Mouse (Mus musculus): ENCODE measurements around the gene C1qtnf12.
A peak's percentile ranks its signal among the peaks of the same experiment; 100 is the strongest.

Gene C1qtnf12

DNA sequence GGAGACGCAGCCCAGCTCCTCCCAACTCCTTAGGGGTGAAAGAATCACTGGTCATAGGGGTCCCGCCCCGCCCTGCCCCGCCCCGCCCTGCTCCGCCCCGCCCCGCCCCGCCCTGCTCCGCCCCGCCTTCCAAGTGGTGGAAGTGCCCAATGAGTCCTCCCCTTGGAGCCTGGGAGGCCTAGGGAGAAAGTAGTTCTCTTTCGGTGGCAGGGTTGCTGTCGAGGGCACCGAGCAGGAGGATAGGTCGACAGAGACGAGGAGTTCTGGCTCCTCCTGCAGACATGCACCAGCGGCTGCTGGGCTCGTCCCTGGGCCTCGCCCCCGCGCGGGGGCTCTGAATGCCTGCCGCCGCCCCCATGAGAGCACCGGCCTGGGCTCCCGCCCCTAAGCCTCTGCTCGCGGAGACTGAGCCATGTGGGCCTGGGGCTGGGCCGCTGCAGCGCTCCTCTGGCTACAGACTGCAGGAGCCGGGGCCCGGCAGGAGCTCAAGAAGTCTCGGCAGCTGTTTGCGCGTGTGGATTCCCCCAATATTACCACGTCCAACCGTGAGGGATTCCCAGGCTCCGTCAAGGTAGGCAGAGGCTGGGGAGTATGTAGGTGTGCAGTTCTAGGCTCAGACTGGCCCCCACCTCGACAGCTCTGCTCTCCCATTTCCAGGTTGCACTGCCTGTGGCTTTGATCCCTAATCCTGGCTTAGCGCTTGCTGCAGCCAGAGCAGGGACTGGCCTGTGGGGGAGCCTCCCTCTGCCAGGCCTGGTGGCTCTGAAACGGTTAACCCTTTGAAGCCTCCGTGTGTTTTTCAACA is at the start of gene C1qtnf12:
Gene C1qtnf12 (plus strand): TSS at position 152 of the 805 bp plus-strand sequence.
- DNase-seq (ENCODE audit: low spot score in 2 of 2) = peak in 1 of 2 experiments; percentile 29

DNA sequence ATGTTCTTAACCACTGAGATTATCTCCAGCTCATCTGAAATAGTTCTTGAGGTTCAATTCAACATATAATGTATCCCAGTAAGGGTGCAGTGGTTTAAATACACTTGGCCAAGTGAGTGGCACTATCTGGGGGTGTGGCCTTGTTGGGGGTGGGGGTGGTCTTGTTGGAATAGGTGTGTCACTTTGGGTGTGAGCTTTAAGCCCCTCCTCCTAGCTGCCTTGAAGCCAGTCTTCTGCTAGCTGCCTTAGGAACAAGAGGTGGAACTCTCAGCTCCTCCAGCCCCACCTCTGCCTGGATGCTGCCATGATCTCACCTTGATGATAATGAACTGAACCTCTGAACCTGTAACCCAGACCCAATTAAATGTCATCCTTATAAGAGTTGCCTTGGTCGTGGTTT is 30.1 kb upstream of the C1qtnf12 start:
- no peak for DNase-seq (ENCODE audit: low spot score in 2 of 2)

DNA sequence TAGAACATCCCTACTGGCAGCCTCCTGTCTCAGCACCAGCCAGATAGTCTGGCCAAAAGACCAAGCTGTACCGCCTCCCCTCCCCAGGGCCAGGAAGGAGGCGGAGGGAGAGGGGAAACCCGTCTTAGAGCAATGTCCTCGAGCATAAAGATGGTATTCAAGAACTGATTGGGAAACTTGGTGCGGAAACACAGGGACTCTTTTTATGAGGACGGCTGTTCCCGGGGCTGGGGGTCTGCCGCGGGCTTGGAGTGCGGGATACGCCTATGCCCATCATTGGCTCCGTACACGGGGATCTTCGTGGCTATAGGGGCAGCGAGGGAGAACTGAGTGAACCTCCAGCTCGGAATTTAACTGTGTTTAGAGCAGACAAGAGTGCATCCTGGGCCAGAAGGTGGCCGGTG is 19.1 kb upstream of the C1qtnf12 start:
- DNase-seq (ENCODE audit: low spot score in 2 of 2) = peak; percentile 28 to 50

DNA sequence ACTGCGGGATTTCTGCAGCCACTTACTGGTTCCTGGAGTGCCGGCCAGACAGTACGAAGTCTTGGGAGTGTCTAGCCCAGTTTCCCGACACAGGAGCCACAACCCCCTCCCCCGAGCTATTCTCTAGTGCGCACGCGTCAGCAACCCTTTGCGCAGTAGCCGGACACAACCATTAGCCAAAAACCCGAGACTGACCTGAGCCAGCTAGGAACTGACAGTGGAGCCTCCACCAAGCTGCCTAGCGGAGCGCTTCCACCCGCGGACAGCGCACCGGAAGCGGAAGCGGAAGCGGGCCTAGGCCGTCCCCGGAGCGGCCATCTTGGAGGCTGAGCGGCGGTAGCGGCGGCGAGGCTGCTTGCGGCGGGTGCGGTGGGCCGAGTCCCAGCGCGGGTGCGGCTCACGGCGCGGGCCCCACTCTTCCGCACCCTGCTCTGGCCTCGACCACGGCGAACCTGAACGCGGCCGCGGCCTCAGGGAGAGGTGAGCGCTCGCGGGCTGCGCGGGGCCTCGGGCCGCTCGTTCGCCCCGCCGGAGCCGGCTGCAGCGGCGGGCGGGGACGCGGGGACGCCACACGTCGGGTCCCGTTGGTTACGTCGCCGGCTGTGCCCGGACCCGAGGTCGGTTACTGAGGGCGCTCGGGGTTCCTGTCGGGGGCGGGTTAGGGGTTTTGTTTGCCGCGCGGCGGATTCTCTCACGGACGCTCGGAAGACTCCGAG is 18.4 kb upstream of the C1qtnf12 start, which contains the start of gene Ube2j2:
Gene Ube2j2 (plus strand): TSS at position 298 of the 716 bp plus-strand sequence.
- DNase-seq (ENCODE audit: low spot score in 2 of 2) = peak; percentile 91 to 92

DNA sequence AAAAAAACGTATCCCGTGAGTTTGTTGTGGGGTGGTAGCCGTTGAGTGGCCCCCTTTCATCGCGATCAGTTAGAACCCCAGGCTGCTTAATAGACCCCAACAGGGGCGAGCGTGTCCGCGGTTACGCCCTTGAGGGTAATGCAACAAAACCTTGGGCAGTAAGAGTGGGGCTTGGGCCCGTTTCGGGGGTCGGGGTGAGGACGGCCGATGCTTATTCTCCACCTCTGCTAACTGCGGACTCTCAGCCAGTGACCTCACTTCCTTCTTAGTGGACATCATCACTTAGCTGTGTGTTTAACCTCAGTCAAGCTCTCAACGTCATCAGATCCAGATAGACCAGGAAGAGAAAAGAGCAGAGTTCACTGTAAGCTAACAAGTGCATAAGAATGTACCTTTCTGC is 17.8 kb upstream of the C1qtnf12 start:
- no peak for DNase-seq (ENCODE audit: low spot score in 2 of 2)

DNA sequence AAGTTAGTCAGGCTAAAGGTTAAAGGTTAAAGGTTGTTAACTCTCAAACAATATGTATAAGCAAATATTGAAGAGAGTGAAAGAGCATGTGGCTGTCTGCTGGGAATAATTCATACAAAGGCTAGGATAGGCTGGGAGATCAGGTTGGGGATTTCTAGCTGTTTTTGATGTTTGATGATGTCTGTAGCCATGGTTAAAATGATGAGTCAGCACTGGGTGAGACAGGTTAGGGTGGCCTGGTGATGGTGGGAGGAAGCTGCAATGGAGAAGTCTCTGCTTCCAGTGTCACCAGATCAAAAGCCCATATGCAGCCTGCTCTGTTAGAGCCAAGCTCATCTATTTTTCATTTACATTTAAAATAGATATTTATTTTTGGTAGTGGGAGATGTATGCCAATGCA is 15.0 kb upstream of the C1qtnf12 start:
- no peak for DNase-seq (ENCODE audit: low spot score in 2 of 2)

DNA sequence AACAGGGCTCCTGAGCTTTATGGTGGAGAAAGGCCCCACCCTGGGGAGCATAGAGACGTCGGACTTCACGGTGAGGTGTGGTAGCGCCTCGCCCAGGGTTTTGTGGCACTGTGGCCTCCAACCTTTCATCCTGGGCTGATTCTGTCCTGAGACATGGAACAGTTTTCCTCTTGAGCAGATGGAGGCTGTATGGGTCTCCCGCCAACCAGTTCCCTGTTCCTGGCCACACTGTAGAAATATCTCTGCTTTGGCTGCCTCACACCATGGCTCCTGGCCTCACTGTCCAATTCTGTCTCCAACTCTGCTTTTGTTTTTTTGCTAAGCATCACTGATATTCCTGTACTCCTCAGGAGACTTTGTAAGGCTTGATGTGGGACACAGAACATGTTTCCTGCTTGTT is 6.6 kb upstream of the C1qtnf12 start:
- DNase-seq (ENCODE audit: low spot score in 2 of 2) = no peak

DNA sequence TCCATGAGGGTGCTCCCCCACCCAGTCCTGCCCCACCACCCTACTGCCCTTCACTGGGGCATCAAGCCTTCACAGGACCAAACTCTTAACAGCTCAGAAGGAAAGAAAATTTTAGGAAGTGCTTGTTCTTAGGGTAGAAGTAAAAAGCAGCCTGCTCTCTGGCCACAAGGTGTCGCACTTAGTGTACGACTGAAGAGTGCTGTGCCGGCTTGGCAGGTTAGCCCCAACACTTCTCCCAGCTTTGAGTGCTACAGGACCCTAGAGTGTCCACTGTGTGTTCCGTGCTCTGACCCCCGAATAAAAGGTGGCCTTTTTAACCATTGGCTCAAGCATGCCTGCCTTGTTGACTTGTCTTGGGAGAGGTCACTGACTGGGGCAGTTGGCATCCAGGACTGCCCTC is 2.8 kb upstream of the C1qtnf12 start:
- peak; percentile 50 to 62 for DNase-seq (ENCODE audit: low spot score in 2 of 2)

DNA sequence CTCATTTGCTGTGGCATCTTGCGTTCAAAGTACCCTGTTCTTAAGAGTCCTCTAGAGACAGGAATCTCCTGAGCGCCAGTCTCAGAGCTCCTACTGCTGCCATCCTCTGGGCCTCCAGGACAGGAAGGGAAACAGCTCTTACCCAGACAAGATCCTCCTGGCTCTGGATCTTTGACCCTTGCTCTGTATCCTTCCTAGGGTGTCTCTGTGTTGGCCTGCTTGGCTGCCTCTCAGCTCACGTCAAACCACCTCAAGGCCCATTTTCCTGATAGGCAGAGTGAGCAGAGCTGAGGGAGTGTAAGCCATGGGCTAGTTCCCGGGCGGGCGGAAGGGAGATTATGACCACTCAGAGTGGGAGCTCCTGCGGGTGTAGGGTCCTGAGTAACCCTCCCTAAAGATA is 988 bp downstream of the C1qtnf12 start:
- no peak for DNase-seq (ENCODE audit: low spot score in 2 of 2)

DNA sequence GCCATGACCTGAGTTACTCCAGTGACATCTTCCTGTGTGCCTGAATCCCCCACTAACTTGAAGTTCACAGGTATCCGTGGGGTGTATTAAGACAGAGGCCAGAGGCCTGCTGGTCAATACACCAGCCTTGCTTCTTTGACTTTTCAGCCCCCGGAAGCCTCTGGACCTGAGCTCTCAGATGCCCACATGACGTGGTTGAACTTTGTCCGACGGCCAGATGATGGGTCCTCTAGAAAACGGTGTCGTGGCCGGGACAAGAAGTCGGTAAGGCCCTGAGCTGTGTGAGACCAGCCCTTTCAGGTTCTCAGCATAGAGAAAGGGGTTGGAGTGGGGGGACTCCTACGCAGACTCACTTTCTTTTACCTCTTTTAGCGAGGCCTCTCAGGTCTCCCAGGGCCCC is 2.3 kb downstream of the C1qtnf12 start:
- DNase-seq (ENCODE audit: low spot score in 2 of 2) = no peak

DNA sequence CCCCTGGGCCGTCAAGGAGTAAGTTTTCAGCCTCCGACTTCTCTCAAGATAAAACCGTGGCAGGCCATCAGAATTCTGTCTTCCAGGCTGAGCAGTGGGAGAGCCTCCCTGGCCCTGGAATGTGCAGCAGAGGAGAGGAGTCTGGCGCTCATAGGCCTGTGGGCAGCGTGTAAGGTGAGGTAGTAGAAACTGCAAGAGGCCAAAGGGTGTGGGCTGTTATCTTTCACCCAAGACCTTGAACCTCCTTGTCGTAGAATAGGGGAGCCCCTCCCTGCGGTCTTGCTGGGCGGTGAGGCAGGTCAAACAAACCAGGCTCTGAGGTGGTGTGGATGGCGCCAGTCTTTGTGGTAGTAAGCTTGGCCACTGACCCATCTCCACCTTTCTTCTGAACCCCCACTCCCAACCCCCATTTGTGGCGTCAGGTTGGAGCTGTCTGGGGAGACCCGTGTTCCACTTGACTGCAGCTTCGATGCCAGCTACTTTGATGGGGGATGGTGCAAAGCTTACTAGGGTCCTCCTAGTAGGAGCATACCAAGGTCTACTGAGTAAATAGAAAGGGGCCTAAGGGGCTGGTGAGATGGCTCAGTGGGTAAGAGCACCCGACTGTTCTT is 7.0 kb downstream of the C1qtnf12 start:
- no peak for DNase-seq (ENCODE audit: low spot score in 2 of 2)

DNA sequence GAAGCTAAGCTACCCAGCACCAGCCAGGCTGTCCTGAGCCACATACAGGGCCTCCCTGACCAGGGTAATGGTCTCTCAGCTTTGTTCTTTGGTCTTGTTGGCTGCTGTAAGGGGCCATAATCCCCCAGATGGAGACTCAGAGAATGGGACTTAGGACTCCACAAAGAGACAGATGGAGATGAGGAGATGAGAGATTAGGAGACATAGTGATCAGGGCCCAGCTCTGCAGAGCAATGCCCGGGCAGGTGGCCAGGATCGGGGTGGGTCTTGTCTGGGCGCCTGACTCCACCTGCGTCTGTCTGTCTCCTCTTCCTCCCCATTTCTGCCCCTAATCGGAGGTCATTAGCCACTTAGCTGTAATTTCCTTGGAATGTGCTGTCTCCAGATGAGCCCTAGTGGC is 8.2 kb downstream of the C1qtnf12 start:
- DNase-seq (ENCODE audit: low spot score in 2 of 2) = no peak

DNA sequence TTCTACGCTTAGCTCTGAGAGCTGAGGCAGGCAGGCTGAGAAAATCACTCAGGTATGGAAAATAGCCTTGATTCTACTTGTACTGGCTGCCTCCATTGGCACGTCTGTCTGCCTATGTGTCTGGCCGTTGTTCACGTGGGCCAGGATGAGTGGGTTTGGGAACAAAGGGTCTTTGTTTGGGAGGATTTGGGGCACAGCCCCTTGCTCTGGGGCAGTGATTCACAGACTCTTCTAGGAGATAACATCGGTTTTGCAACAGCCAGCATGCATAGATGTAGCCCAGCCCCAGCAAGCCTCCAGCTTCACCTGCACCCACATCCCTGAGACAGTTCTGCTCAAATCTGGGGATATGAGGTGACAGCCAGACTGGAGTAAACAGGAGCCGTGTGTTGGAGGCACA is 10.5 kb downstream of the C1qtnf12 start:
- no peak for DNase-seq (ENCODE audit: low spot score in 2 of 2)

DNA sequence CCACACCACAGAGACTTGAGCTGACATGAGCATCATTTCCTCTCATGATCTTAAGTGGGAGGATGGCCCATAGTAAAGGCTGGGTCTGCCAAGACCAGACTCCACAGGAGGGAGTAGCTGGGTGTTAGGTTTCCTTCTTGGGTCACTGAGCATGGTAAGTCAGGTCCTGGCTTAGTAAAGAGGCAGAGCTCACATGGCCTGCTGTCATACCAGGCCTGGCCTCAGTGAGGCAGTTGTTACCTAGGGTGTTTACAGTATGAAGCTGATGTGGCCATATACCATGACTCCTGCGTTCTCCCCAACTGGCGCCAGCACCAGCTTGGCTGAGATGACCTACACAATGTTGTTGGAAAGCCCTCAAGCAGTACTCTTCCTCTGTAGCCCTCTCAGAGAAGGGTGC is 11.1 kb downstream of the C1qtnf12 start:
- no peak for DNase-seq (ENCODE audit: low spot score in 2 of 2)

DNA sequence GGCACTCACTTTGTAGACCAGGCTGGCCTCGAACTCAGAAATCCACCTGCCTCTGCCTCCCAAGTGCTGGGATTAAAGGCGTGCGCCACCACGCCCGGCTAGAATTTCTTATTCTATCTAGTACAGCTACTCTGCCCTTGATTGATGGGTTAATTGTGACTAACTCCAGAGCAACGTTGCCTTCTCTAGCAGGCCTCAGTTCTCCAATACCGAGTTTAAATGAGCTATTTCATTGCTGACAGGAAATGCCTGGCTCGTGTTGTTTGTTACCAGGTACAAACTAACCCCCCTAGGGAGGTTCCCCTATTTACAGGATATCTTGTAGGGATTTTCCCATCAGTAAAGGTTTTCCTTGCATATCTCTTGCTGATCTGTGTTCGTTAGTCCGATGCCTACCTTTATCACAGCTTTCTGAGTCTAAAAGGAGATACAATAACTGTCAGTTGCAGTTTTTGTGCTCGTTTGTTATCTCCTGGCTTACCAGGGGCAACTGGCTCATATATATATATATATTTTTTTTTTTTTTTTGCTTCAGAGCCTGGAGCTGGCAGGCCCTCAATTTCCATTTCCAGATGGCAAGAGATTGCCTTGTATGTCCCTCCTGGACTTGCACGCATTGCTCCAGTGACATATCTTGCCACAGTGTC is 19.4 kb downstream of the C1qtnf12 start:
- no peak for DNase-seq (ENCODE audit: low spot score in 2 of 2)

DNA sequence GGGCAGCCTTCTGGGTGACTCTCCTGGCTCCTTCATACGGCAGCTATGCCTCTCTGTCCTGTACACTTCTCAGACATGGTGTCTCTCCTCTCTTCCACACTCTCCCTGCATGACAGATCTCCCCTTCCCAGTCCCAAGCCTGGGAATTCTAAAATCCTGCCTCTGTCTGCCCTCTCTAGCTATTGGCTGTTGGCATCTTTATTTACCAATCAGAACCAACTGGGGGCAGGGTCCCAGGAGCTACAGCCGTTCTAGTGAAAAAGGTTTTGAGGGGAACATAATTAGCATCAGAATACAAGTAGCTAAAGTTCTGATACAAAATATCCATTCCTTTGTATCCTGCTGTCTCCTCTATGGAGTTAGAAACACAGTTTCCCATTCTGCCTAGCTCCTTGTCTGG is 21.7 kb downstream of the C1qtnf12 start:
- no peak for DNase-seq (ENCODE audit: low spot score in 2 of 2)

DNA sequence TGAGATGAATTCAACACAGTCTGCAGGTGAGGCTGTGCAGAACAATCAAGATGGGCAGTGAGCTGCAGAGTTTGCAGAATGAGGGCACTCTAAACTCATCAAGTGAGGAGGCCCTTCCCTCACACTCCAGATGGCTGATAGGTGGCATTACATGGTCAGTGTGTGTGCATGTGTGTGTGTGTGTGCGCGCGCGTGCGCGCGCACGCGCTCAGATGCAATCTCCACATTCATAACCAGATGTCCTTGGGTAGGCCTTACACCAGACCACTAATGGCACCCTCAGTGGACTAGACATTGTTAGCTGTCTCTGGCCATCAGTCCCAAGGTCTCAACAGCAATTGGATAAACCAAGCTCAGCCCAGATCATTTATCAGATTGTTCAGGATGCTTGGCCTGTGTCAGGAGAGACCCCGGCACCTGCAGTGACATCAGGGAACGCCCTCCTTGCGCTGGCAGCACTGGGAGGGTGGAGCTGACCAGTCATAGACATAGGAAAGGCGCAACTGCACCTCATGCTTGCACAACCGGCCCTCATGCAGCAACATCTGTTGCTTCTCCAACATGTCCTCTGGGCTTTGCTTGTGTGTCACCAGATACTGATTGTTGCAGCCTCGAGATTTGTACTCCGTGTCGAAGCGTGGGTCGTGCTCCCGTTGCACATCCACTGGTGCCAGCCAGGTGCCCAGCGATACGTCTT is 29.2 kb downstream of the C1qtnf12 start:
- no peak for DNase-seq (ENCODE audit: low spot score in 2 of 2)

DNA sequence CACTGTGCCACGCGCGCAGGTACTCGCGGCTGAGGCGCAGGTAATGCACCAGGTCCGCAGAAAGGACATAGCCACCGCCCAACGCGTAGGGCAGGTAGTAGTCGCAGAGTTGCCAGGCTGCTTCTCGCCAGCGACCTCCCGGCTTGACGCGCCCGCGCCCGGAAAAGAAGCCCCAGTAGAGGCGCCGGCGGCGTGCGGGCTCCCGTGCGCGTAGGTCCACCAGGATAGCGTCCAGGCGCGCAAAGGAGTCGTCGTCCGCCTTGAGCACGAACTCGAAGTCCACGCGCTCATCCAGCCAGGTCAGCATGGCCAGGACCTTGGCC is 29.8 kb downstream of the C1qtnf12 start:
- DNase-seq (ENCODE audit: low spot score in 2 of 2) = no peak

DNA sequence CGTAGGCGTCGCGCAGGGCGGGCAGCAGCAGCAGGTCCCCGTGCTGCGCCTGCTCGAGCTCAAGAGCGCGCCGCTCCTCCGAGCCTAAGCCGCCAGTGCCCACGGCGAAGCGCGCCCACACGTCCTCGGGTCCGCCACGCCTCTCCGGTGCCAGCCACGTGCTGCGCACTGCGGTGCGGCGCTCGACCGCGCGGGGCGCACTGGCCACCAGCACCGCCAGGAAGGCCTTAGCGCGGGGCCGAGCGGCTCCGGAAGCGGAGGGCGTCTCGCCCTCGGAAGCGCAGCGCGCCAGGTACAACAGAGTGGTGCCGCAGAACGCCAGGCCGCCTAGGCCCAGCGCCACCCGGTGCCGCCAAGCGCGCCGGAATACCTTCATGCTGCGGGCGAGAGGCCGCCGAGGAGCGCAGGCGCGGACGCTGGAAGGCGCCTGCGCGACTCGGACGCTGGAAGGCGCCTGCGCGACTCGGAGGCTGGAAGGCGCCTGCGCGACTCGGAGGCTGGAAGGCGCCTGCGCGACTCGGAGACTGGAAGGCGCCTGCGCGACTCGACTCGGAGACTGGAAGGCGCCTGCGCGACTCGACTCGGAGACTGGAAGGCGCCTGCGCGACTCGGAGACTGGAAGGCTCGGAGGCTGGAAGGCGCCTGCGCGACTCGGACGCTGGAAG is 30.3 kb downstream of the C1qtnf12 start, which contains the start of the genes B3galt6 and Sdf4:
Gene B3galt6 (minus strand): TSS at position 409 of the 665 bp plus-strand sequence.
Gene Sdf4 (plus strand): TSS at position 632 of the 665 bp plus-strand sequence.
- DNase-seq (ENCODE audit: low spot score in 2 of 2) = peak; percentile 80 to 84

DNA sequence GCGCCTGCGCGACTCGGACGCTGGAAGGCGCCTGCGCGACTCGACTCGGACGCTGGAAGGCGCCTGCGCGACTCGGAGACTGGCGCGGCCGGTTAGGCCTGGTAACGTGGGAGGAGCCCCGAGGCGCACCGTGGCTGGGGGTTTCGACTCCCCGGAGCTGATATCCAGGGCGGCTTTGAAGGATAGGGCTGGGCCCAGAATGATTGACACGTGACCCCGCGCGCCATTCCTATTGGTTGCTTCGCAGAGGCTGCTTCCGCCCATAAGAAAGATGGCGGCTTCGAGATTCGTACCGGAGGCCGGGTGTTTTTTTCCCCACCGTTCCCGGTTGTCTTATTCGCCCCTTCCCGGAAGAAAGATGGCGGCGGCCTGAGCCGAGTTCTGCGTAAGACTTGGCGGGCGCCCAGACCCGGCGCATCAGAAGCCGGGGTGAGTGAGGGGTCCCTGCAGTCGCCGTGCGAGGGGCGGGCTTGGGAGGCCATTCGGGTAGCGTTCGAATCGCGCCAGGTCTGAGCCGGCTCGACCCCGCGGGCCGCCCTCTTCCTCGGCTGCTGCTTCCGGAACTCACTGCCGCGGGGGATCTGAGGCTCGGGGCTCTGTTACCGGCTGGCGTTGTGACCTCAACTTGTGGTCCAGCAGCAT is 30.9 kb downstream of the C1qtnf12 start:
- DNase-seq (ENCODE audit: low spot score in 2 of 2) = peak; percentile 93 to 95

Data from right cerebral cortex, postnatal 36 days (tissue).